Mouse (Mus musculus): ENCODE measurements around the gene Ccnt1.

- TF ChIP-seq CTCF (conservative IDR thresholded peaks at IDR 0.05; ENCODE audit: low read length) (no peak), POU5F1 (IDR thresholded peaks at IDR 0.05; ENCODE audit: borderline replicate concordance, low read length) (no peak), NANOG (IDR thresholded peaks at IDR 0.05; ENCODE audit: borderline replicate concordance, low read length) (no peak)
These were observed 34.8 kb downstream of the Ccnt1 start for GRCm38 (mm10) chr15:98535921-98536320.
